Mouse (Mus musculus) right cerebral cortex, adult 18-20 months (tissue): ENCODE data around the gene Atp4b.
"Not testable (repeated sequence)": the region's sequence is repeated elsewhere in the genome, so short reads cannot be mapped to it uniquely, and the experiment has no call there.

ENCODE experiments used
- DNase-seq: peaks from one replicate; pipeline ENCODE4 v3.0.0; 2022; ENCODE audit warnings: mixed read lengths

The Atp4b gene

DNA sequence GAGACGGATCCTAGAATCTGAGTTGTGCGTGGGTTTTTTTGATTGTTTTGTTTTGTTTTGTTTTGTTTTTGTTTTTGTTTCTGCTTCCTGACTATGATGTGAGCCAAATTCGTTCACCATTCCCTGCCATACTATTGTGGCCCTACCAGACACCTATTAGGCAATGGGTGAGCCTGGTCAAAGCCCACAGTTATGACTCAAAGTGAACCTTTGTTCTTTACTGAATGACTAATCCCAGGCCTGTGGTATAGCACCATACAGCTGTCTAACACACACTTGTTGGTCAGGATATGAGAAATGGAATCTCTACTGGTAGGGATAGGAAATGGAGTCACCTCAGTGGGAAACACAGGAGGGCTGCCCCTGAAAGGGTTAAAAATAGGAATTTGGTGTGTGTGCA is 14.1 kb downstream of the Atp4b start:
- DNase-seq, result no peak

DNA sequence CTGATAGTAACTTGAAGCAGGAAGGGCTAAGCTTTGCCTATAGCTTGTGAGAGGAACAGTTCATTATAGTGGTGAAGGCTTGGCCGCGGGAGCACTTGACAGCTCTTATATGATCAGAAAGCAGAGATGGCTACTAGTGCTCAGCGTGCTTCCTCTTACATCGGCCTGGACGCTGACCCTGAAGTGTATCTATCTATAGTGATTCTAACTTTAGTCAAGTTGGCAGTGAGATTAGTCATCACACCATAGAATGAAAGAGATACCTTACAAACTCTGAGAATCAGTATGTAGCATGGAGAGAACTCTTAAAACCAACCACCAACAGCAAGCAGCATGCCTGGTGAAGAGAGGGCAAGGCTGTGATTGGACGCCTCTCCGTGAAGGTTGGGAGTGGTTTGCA is 15.0 kb downstream of the Atp4b start:
- no peak for DNase-seq

DNA sequence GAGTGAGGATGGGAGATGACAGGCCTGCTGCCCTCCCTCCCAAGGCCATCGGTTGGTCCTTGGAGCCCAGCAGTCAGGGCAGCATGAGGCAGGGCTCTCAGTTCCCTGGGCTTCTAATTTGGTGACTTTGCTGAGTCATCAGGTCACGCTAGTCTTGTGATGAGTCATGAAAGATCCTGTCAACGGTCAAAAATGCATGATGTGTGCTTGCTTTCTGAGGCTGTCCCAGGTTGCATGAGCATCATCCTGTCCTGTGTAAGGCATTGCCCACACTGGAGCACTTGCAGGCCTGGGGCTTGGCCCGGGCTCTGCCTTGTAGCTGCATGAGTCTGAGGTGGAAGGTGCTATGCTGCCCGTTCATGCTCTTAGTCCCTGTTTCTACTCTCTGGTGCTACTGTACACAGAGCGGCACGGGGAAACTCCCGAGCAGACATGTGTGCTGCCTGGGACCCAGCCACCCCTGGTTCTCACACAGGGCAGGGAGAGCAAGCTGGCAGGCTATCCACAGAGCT is 23.4 kb downstream of the Atp4b start:
- no peak for DNase-seq

DNA sequence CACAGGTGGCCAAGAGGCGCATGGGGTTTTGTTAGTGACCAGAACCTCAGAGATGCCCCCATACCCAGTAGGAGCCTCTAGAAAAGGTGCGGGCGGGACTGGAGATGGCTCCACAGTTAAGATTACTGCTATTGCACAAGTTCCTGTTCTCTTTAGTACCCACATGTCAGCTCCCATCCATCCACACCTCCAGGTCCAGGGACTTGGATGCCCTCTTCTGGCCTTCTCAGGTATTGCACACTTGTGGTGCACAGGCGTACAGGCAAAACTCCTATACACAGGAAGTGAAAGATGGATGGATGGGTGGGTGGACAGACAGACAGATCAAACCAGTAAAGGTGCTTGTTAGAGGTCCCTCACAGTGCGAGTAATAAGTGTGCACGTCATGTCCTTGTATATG is 34.8 kb downstream of the Atp4b start:
- DNase-seq, result no peak

DNA sequence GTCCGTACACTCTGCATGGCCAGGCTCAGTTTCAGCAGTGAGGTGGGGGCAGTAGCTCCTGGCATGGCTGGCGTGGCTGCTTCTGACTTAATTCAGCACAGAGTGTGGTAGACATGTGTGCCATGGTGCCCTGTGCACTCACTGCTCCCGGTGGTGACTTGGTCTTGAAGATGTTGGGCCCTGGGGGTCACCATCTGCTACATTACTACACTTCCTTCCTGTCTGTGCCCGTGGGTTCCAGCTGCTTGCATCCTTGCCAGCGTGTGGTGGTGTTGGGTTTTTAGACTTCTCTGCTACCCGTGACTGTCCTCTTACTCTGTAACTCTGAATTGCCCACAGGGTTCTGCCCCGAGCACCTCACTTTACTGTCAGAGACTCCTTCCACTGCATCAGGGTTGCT is 36.4 kb downstream of the Atp4b start:
- DNase-seq, result no peak

DNA sequence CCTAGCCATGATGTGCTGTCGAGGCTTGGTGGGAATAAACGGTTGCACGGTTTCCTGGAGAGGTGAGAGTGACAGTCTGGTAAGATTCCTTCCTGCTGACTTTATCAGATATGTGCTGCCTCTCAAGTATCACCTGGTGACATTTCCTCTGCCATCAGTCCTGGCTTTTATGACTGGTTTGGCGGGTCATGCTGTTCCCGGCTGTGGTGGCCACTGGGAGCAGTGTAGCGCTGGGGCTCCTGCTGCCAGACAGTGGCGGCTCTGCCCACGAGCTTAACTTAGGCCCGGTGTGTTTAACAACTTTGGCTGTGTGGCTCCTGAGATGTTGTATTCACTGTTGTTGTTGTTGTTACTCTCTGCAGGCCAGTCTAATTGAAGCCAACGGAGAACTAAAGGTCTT is 39.9 kb downstream of the Atp4b start:
- DNase-seq, result no peak

DNA sequence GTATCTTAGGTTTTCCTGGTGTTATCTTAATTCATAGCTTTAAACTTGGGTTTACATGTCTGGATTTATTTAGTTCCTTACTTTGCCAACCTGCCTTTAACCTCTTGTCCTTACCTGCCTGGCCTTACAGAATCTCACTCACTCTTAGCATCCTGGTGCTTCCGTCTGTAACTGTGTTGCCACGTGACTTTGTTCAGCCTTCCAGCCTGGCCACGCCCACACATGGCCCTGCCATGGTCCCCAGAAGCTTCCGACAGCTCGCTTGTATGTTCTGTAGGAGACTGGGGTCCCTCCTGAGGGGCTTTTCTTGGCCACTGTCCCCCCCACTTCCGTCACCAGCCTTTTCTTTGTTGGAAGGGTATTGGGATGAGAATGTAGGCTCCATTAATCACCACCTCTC is 40.4 kb downstream of the Atp4b start:
- DNase-seq, result no peak

DNA sequence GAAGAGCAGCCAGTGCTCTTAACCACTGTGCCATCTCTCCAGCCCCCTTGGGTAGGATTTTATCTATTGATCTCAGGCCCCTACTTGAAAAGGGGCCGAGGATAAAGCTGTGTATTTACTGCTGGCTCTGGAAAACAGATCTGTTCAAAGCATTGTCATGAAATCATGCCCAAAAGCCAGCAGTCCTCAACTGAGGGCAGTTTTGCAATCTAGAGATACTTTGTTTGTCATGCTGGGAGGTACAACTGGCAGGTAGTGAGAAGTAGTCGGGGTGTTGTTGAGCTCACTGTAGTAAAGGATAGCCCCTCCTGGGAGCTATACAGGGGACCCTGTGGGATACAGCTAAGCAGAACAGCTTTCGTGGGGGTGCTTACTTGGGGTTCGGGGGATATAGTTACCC is 42.7 kb downstream of the Atp4b start:
- no peak for DNase-seq

DNA sequence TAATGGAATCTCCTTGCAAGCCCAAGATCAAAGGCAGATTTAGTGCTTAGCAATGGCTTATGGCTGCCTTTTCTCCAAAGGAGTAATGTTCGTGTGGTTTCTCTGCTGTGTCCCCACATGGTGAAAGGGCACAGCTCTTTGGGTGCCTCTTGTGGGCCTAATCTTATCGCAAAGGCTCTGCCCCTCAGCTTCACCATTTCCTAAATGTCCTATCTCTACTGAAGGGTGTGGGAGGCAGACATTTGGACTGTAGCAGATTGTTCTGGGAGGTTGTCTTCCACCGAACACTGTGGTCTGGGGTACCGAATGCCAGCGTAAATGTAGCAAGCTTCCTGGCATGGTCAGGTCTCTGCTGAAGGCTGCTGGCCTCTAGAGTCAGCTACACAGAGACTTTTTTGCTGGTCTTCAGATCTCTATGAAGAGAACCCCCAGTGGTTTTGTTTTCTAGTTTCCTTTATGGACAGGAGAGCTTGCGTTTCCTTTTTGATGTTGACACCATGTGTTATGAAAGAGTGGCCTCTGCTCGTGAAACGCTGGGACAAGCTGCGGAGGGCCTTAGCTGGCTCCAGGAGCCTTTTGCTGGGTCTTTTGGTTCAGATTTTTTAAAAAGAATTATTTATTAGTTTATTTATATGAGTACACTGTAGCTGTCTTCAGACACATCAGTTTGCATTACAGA is 43.3 kb downstream of the Atp4b start:
- DNase-seq, result no peak

DNA sequence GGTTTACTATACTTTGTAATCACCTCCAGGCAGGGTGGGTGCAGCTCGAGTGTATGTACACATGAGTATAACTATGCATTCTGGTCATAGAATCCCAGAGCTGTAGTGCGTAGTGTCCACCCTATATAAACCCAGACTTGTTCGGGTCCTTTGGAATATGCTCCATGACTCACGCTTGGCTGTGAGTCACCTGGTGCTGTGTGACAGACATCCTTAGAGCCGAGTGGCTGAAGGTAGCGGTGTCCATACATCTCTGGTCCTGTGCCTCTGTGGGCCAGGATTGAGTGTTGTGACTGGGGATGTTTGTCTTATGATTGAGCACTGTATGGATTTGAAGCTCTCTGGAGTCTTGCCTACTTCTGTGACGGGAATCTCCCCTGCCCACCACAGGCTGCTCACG is 44.0 kb downstream of the Atp4b start:
- no peak for DNase-seq

DNA sequence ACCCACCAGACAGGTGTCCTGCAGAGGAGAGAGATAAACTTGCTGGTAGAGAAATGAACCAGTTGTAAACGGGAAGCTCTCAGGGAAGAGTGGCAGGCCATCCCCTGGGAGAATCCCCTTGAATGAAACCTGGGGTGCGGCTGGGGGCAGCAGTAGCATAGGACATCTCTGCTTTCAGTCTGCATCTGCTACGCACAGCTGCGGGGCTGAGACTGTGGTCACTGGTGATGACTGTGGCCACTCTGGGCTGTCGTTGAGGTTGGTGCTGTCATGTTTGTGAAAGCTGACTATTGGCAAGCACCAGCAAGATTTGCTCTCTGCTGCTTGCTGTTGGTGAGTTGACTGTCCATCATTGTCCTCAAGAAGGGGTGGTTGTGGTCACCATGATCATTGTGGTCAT is 45.0 kb downstream of the Atp4b start:
- no peak for DNase-seq

DNA sequence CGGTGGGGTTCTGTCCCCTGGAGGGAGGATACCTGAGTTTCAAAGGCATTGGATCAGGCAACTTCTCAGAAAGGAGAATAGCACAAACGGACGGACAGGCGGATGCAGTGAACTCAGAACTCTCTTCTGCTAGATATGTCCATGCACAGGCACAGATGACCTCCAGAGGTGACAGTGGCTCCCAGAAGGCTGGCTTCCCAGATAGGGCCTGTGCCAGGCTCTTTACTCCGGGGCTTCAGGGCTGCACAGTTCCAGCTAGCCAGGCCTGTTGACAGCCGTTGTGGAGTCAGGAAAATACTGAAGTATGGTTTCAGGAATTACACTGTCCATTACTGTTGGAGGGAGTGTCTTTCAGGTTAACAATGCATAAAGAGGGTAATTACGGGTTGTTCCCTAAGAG is 46.6 kb downstream of the Atp4b start:
- DNase-seq, result no peak

DNA sequence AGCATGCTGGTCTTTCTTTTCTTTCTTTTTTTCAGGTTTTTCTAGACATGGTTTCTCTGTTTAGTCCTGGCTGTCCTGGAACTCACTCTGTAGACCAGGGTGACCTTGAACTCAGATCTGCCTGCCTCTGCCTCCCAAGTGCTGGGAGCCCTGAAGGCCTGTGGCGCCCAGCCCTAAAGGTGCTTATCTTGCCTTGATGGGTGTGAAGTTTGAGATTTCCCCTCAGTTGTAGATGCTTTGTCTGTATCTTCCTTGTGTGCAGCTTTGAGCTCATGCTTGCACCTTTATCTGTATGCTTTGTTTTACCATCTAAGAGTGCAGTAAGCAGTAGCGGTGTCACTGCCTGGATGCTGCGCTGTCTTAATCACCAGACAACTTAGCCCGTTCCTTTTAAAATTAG is 53.5 kb downstream of the Atp4b start:
- DNase-seq, result no peak

DNA sequence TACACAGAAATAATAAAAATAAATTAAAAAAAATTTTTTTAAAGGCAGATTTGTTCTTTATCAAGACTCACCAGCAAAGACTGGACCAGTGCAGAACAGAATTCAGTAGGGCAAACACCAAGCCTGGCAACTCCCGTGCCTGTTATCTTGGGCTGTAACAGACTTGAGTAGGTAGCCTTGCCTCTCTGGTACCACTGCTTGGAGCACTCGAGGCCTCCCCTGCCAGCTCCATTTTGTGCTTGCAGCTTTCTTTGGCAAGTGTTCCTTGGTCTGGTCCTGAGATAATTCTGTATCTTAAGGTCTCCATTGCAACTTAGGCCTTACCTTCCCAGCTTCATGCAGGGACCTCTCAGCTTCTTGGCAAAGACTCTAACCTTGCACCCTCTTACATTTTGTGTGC is 54.3 kb downstream of the Atp4b start:
- no peak for DNase-seq

DNA sequence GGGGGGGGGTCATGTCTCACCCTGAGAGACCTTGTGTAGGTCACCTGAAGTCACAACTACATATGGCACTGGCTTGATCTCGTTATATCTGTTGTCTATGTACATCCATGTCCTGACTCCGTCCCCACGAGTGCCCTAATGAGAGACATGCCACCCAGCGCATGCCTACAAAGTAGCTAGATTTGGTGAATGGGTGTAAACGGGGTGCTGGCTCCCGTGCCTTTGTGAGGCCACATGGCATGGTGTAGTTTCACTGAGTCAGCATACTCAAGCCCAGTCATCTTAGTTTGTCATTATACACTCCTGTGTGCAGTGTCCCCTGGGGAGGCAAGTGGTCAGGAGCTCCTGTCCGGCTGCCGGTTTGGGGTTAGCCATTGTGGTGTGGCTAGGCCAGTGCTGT is 56.0 kb downstream of the Atp4b start:
- DNase-seq, result no peak

DNA sequence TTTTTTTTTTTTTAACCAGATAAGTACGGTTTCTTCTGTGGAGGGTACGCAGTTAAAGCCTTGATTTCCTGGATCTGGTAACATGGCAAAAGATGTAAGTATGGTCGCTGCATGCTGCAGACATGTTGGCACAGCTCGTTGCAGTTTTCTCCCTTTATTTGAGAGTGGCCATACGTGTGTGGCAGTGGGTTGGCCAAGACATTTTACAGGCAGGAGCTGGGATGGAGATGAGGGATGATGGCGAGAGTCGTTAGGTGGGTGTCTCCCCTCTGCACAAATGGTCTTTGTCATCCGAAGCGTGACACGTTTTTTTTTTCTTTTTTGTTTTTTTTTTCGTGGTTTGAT is 57.0 kb downstream of the Atp4b start:
- DNase-seq, result no peak

DNA sequence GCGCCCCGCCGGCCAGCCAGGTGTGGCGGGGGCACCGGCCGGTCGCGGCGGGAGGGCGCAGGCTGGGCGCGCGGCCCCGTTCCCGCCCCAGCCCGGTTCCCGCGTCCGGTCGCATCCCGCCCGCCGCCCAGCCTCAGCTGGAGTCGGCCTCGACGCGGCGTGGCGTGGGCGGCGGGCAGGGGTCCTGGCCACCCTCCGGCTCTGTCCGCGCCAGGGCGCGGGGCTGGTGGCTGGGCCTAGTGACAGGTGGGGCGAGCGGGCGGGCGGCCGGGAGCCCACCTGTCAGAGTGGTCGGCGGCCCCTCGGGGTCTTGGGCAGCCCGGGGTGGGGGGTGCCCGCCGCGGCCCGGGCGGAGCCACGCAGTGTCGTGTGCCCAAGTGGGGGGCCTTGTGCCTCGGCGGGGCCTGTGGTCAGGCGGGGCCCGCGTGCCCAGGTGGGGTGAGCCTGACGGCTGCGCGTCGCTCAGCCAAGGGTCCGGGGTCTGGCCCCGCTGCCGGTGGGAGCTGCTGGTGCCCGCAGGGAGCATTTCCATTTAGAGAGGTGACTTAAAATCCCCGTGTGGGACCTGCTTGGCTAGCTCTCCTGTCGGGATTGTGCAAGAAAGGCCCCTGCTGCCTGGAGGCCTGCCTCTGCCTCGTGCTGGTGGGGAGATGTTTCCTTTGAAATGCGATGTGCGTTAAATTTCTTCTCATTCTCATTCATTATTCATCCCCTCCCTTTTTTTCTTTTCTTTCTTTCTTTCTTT is 57.6 kb downstream of the Atp4b start:
- DNase-seq, result peak; percentile 19

DNA sequence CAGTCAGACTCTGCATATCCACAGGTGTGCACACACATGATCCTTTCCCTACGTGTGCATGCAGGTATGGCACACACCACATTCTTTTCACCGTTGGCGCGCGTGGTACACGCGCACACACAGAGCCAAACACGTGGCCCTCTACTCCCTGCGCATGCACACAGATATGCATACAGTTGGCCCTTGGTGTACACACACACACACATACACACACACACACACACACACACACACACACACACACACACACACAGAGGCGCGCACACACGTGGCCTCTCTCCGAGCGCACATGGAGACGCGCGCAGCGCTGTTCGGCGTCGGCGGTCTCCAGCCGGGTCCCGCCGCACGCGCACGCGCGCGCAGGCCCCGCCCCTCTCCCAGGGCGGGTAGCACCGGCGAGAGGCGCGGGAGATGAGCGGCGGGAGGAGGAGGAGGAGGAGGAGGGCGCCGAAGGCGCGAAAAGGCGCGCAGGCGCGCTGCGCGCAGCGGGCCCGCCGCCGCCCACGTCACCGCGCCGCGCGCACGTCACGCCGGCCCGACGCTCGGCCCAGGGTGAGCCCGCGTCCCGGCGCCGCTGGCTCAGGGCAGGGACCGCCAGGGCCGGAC is 58.3 kb downstream of the Atp4b start, which contains the start of gene Tfdp1:
TSS of gene Tfdp1 (plus strand) at position 497 of the 606 bp plus-strand sequence.
- DNase-seq, result peak; percentile 89

DNA sequence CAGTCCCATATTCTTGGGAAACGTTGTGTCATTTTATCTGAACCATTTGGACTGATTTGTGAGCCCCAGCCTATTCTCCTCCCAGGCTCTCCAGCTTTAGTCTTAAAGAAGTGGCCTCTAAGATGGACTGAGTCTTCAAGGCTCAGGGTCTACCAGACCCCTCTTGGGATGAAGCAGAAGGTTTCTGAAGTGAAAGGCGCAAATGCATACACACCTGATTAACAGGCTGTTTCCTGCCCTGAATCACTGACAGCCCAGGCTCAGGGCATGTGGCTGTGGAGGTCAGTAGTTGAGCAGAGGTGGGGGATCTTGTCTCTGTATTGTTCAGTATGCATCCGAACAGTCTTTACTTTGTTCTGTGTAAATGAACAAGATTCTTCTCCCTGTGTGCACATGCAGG is 58.9 kb downstream of the Atp4b start:
- no peak for DNase-seq

DNA sequence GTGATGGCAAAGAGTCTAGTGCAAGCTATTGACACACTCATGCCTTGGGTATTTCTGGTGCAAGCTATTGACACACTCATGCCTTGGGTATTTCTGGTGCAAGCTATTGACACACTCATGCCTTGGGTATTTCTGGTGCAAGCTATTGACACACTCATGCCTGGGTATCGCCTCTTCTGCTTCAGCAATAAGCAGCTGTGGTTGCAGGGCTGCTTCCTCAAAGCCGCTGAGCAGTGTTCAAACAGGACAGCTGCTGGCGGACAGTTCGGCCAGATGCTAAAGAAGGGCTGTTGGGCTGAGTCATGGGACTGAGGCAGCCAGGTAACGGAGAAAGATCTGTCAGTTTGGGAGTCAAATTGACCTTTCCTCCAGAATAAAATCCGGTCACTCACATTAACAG is 59.4 kb downstream of the Atp4b start:
- not testable (repeated sequence) for DNase-seq
